Mouse (Mus musculus) limb, embryonic 12.5 days (tissue): ENCODE results near the gene Reep6. TPM values are rescaled to one million over a fixed set of nuclear protein-coding genes. Genes with fewer than 3 reads are reported as not detected.
"Not testable (repeated sequence)": the region's sequence is repeated elsewhere in the genome, so short reads cannot be mapped to it uniquely, and the experiment has no call there.

Experiments used
- ATAC-seq: fragments of 200-750 bp; cut with Nextera tagmentation; 2 replicates; pipeline ENCODE4 v1.8.0; 2017; ENCODE audit warnings: low read depth, moderate TSS enrichment; ENCODE audit not compliant: insufficient number of reproducible peaks, insufficient read depth, low FRiP score, low TSS enrichment
- H3K27ac ChIP-seq: fragments of 300-500 bp; sonication (generic); 2 replicates; pipeline ENCODE4 v1.5.1; 2016; ENCODE audit warnings: mild to moderate bottlenecking, moderate library complexity
- H3K27me3 ChIP-seq: fragments of 300-500 bp; sonication (generic); 2 replicates; pipeline ENCODE4 v1.6.1; 2016; ENCODE audit warnings: mild to moderate bottlenecking, moderate library complexity
- H3K36me3 ChIP-seq: fragments of 300-500 bp; sonication (generic); 2 replicates; pipeline ENCODE4 v1.6.1; 2016; ENCODE audit warnings: mild to moderate bottlenecking, moderate library complexity
- H3K4me1 ChIP-seq: fragments of 300-500 bp; sonication (generic); replicated peaks from 2 replicates; pipeline ENCODE4 v1.6.1; 2016
- H3K4me2 ChIP-seq: fragments of 300-500 bp; sonication (generic); 2 replicates; pipeline ENCODE4 v1.6.1; 2016; ENCODE audit warnings: mild to moderate bottlenecking, moderate library complexity
- H3K4me3 ChIP-seq: fragments of 300-500 bp; sonication (generic); replicated peaks from 2 replicates; pipeline ENCODE4 v1.5.1; 2016; ENCODE audit warnings: mild to moderate bottlenecking
- H3K9ac ChIP-seq: fragments of 300-500 bp; sonication (generic); replicated peaks from 2 replicates; pipeline ENCODE4 v1.6.1; 2016; ENCODE audit warnings: mild to moderate bottlenecking, moderate library complexity
- H3K9me3 ChIP-seq: fragments of 300-500 bp; sonication (generic); 2 replicates; pipeline ENCODE4 v1.6.1; 2016; ENCODE audit warnings: mild to moderate bottlenecking, moderate library complexity
- WGBS: fragments of 180-500 bp; shearing (Covaris S2); methylation state at CpG from one replicate; pipeline ENCODE4 v1.1.7; 2016; 5-methylcytosine and 5-hydroxymethylcytosine counted together
- polyA plus RNA-seq: library from polyadenylated mRNA; unstranded; fragments of >200 nt; fragmentation: Nextera tagmentation; extraction: Ambion mirVana; gene quantifications from 2 replicates; pipeline ENCODE4 v1.2.1, GENCODE M21; 2016

Reep6 gene
- polyA plus RNA-seq, 1 experiment from 2014 or later: 4.1 TPM

DNA sequence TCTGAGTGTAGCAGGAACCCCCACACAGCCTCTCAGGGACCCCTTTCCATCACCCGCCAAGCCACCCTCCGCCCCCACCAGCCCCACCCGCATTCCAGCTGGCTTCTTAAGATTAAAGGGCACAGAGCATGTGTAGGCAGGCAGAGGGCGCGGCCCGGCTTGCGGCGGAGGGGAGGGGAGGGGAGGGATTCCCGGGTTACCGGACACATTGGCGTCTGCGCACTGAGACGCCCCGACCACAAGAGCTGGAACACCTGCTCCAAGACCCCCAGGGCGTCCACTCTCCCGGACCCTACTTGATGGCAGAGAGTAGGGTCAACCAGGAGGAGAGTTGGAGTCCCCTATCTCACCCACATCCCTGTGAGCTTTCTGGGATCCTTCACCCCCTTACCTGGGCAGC lies 15.4 kb downstream of the Reep6 start:
- Histone ChIP-seq H3K36me3 (no peaks in the 10 kb centered on the region), H3K4me2 (peak overlapping the region; percentile 16; the same call in 1 of the 2 replicates), H3K27me3 (peaks cover 100% of the 10 kb centered on the region), H3K9me3 (no peaks in the 10 kb centered on the region), H3K4me1 (peaks cover 52% of the 10 kb centered on the region), H3K27ac (no peak overlapping the region), H3K9ac (no peak overlapping the region), H3K4me3 (no peak overlapping the region; the same call in 1 of the 2 replicates)
- WGBS: under 1% methylated on average over 16 of the region's 16 CpGs
- ATAC-seq: no peak

DNA sequence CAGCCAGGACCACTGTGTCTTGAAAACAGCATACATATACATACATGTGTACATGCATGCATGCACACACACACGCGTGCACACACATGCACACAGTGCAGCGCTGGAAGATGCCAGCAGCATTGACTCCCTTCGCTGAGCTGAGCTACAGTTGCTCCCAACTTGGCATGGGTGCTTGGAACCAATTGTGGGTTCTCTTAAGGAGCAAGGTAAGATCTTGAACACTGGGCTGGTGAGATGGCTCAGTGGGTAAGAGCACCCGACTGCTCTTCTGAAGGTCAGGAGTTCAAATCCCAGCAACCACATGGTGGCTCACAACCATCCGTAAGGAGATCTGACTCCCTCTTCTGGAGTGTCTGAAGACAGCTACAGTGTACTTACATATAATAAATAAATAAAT lies 16.2 kb downstream of the Reep6 start:
- ATAC-seq, H3K4me3 ChIP-seq, H3K9me3 ChIP-seq, H3K36me3 ChIP-seq, H3K4me2 ChIP-seq, H3K9ac ChIP-seq, H3K27ac ChIP-seq: not testable (repeated sequence)
- 69% methylated on average over 6 of the region's 6 CpGs for WGBS
- peaks cover 48% of the 10 kb centered on the region for H3K4me1 ChIP-seq
- peaks cover 100% of the 10 kb centered on the region for H3K27me3 ChIP-seq

DNA sequence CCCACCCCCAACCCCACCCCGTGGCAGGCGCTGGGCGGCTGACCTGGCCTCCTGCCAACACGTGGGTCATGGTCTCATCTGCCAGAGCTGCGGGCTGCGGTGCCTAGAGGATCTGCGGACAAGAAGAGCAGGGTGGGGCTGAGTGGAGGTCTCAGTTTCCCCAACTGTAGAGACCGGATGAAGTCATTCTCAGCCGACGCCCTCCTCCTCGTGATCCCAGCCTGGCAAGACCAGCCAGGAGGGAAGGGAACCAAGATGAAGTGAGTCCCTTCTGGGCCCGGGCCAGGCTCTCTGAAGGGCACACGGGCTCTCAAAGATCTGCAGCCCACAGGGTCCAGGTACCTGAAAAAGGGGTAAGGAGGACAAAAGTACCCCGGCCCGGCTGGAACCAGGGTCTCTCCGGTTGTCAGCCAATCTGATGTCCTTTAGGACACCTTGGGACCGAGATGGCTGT lies 17.8 kb downstream of the Reep6 start:
- WGBS: 17% methylated on average over 16 of the region's 17 CpGs
- peaks cover 100% of the 10 kb centered on the region for H3K27me3 ChIP-seq
- H3K9me3 ChIP-seq: no peaks in the 10 kb centered on the region
- no peak for ATAC-seq
- no peaks in the 10 kb centered on the region for H3K36me3 ChIP-seq
- peaks cover 36% of the 10 kb centered on the region for H3K4me1 ChIP-seq
- H3K27ac ChIP-seq: no peak overlapping the region
- peak overlapping the region; percentile 34 for H3K4me3 ChIP-seq
- H3K9ac ChIP-seq: no peak overlapping the region
- H3K4me2 ChIP-seq: peak overlapping the region; percentile 51; the same call in 1 of the 2 replicates

DNA sequence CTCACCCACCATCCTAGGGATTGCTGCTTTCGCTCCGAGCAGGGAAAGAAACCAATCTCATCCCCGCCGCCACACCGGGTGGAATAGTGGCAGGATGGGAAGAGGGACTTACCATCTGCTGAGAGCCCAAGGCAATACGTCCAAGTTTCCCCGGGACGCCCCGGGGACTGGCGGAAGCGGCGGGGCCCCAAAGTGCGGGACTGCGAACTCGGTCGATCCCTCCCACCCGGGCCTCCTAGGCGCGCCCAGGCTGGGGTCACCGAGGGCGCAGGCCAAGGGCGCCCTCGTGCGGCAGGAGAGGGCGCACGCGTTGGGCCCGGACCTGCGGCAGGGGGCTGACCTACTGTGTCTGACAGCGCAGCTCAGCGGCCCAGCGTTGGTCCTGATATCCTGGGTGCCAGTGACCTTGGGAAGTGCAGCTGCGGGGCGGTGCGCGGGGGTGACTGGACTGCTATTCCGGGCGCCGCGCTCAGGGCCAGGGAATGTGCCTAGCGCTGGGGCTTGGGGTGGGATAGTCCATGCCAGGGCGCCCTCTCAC lies 18.6 kb downstream of the Reep6 start, which contains the start of gene Adamtsl5:
TSS of gene Adamtsl5 (minus strand) at position 169 of the 538 bp plus-strand sequence.
- Histone ChIP-seq H3K9me3 (no peaks in the 10 kb centered on the region), H3K9ac (peak within 1 kb of the TSS; percentile 23; the same call in 1 of the 2 replicates), H3K27me3 (peaks cover 100% of the 10 kb centered on the region), H3K4me3 (peak within 1 kb of the TSS; percentile 34), H3K4me1 (peaks cover 28% of the 10 kb centered on the region), H3K27ac (no peak within 1 kb of the TSS), H3K4me2 (peak within 1 kb of the TSS; percentile 51), H3K36me3 (no peaks in the 10 kb centered on the region)
- WGBS: under 1% methylated on average over 42 of the region's 42 CpGs
- ATAC-seq: no peak

DNA sequence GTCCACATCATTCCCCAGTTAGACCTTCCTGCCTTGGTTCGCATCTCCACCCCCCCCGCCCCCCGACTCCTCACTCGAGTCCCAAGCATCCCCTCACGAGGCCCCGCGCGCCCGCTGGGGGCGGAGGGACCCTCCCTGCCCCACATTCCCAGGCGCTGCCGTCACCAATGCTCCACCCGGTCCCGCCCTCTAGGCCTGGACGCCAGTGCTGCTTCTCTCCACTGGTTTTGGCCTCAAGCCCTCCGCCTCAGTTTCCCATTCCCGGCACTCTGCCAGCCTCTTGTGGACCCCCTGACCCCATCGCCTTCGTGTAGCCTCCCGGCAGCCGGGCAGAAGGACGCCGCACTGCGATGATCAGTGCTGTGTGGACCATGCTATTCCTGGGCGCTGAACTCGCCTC lies 19.2 kb downstream of the Reep6 start:
- H3K4me3 ChIP-seq: peak overlapping the region; percentile 34
- no peaks in the 10 kb centered on the region for H3K9me3 ChIP-seq
- H3K27ac ChIP-seq: no peak overlapping the region
- ATAC-seq: no peak
- H3K4me1 ChIP-seq: peaks cover 23% of the 10 kb centered on the region
- H3K27me3 ChIP-seq: peaks cover 100% of the 10 kb centered on the region
- peak overlapping the region; percentile 51 for H3K4me2 ChIP-seq
- H3K9ac ChIP-seq: peak overlapping the region; percentile 23; the same call in 1 of the 2 replicates
- 17% methylated on average over 25 of the region's 26 CpGs for WGBS
- no peaks in the 10 kb centered on the region for H3K36me3 ChIP-seq

DNA sequence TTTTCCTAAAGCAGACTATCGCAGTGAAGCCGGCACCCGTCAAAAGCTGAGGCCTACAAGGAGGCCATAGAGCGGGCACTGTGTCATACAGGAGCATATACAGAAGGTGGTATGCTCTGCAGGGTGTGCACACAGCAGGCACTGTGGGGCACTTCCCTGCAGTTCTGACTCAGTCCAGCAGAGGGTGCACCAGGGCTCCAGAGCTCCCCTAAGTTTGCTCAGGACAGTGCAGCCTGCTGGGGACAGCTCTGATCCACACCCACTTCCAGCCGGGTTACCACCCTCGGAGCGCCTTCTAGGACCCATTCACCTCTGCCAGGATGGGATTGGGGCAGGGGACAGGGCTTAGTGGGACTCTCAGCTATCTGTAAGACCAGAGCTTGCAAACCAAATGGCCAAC lies 20.5 kb downstream of the Reep6 start:
- no peak overlapping the region for H3K27ac ChIP-seq
- no peaks in the 10 kb centered on the region for H3K9me3 ChIP-seq
- no peak overlapping the region for H3K9ac ChIP-seq
- peak; percentile 38; the same call in 1 of the 2 replicates for ATAC-seq
- H3K4me3 ChIP-seq: no peak overlapping the region
- WGBS: 6% methylated on average over 7 of the region's 7 CpGs
- peaks cover 100% of the 10 kb centered on the region for H3K27me3 ChIP-seq
- H3K4me1 ChIP-seq: peaks cover 19% of the 10 kb centered on the region
- no peak overlapping the region for H3K4me2 ChIP-seq
- H3K36me3 ChIP-seq: no peaks in the 10 kb centered on the region

DNA sequence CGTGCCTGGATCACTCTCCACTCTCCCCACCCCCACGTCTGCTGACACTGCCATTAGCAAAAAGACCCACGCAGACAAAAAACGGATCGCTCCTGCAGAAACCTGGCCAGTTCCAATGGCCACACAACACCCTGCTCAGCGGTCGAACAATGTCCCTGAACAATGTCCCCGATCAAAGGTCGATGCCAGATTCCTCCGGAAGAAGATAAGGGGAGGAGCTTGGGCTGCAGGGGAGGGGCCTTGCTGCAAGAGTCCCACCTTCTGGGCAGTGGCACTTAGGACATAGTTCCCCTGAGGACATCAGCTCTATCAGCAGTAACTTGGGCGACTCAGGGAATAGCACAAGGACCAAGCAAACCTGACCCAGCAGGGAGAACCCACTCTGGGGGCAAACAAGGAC lies 22.1 kb downstream of the Reep6 start:
- peaks cover 100% of the 10 kb centered on the region for H3K27me3 ChIP-seq
- no peaks in the 10 kb centered on the region for H3K36me3 ChIP-seq
- no peak overlapping the region for H3K27ac ChIP-seq
- H3K9ac ChIP-seq: no peak overlapping the region
- peaks cover 28% of the 10 kb centered on the region for H3K4me1 ChIP-seq
- no peak for ATAC-seq
- H3K9me3 ChIP-seq: no peaks in the 10 kb centered on the region
- 29% methylated on average over 11 of the region's 11 CpGs for WGBS
- no peak overlapping the region for H3K4me2 ChIP-seq
- H3K4me3 ChIP-seq: no peak overlapping the region

DNA sequence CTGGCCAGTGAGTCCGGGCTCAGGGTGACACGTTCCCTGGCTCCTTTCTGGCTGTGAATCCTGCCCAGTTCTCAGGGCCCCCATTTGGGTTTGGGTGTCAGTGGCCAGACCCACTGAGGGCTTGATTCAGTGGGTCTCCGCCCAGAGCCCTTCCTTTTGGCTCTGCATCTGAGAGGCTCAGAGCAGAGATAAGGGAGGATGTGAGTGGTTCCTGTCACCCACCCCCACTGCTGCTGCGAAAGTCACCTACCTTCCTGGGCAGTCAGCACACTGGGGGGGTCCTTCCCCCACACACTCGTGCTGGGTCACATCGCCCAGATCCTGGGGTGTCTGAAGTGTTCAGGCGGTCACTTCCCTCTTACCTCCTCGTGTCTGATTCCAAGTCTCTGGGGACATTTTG lies 23.0 kb downstream of the Reep6 start:
- Histone ChIP-seq H3K4me2 (no peak overlapping the region), H3K27me3 (peaks cover 100% of the 10 kb centered on the region), H3K27ac (no peak overlapping the region), H3K9ac (no peak overlapping the region), H3K36me3 (no peaks in the 10 kb centered on the region), H3K4me3 (no peak overlapping the region), H3K4me1 (peaks cover 34% of the 10 kb centered on the region), H3K9me3 (no peaks in the 10 kb centered on the region)
- WGBS: 64% methylated on average over 8 of the region's 8 CpGs
- no peak for ATAC-seq

DNA sequence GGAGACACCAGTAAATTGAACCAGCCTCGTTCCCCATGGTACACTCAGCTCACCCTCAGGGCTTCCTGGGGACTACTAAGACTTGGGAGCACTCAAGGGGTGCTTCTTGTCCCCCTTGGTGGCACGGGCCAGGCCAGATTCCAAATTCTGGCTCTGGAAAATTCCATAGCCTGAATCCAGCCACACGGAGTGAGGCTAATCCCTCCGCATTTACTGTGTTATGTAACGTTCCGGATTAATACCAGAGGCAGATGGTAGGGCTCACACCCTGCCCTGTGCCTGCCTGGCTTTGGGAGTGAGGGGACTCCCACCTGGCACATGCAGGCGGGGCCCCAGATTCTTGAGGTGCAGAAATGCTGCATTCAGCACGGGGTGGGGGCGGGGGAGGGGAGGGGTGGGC lies 25.7 kb downstream of the Reep6 start:
- Histone ChIP-seq H3K4me2 (no peak overlapping the region), H3K36me3 (no peaks in the 10 kb centered on the region), H3K27me3 (peaks cover 100% of the 10 kb centered on the region), H3K27ac (no peak overlapping the region), H3K9ac (no peak overlapping the region), H3K9me3 (no peaks in the 10 kb centered on the region), H3K4me1 (peaks cover 22% of the 10 kb centered on the region), H3K4me3 (no peak overlapping the region)
- ATAC-seq: no peak
- WGBS: 10% methylated on average over 9 of the region's 9 CpGs

DNA sequence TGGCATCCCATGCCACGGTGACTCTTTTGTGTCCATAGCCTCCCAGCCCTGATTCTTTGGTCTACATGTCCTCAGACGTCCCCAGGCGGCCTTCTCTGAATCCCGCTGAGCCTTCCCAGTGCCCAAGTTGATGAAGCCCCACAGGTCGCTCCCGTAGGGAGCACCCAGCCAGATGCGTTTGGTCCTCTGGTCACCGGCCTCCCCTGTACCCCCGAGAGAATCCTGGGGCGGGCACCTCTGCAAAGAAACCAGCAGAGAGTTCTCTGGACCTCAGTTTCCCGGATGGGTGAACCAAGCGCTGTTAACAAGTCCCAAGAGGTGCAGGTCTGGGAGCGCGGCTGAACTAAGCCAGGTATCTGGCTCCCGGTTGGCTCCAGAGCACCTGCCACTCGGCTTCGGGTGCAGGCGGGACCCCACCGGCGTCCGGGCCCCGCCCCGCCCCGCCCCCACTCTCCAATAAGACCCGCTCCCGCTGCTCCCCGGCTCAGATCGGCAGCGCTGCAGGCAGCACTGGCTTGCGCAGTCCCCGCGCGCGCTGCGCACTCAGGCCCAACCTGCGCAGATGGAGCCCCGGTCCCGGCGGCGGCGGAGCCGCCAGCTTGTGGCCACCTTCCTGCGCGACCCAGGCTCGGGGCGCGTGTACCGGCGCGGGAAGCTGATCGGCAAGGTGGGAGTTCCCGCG lies 26.4 kb downstream of the Reep6 start, which contains the start of gene Plk5:
TSS of gene Plk5 (plus strand) at position 459 of the 682 bp plus-strand sequence.
- H3K4me1 ChIP-seq: peaks cover 22% of the 10 kb centered on the region
- peak within 1 kb of the TSS; percentile 78 for H3K4me2 ChIP-seq
- peak within 1 kb of the TSS; percentile 46 for H3K4me3 ChIP-seq
- no peaks in the 10 kb centered on the region for H3K36me3 ChIP-seq
- no peak for ATAC-seq
- H3K9me3 ChIP-seq: no peaks in the 10 kb centered on the region
- no peak within 1 kb of the TSS for H3K27ac ChIP-seq
- peaks cover 100% of the 10 kb centered on the region for H3K27me3 ChIP-seq
- WGBS: 2% methylated on average over 53 of the region's 53 CpGs
- H3K9ac ChIP-seq: peak within 1 kb of the TSS; percentile 50

DNA sequence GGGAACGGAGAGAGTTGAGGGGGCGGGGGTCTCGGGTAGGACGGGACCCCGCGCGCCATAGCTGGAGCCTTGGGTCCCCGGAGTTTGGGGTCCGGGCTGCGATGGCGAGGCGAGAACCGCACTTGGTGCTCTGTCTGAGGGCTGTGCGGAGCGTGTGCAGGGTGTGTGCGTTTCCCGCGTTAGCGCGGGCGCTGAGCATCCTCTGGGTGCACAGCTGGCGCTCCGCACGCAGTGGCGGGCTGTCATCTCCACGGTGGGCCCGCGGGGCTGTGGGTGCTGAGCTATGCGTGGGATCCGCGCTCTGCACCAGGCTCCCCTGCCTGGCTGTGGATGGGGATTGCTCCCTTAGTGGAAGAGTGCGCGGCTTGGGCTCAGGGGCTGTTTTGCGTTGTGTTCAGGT lies 27.0 kb downstream of the Reep6 start:
- no peaks in the 10 kb centered on the region for H3K36me3 ChIP-seq
- no peaks in the 10 kb centered on the region for H3K9me3 ChIP-seq
- H3K9ac ChIP-seq: peak overlapping the region; percentile 50
- peak overlapping the region; percentile 46 for H3K4me3 ChIP-seq
- WGBS: 3% methylated on average over 34 of the region's 34 CpGs
- no peak for ATAC-seq
- H3K27me3 ChIP-seq: peaks cover 95% of the 10 kb centered on the region
- peaks cover 22% of the 10 kb centered on the region for H3K4me1 ChIP-seq
- peak overlapping the region; percentile 78 for H3K4me2 ChIP-seq
- H3K27ac ChIP-seq: no peak overlapping the region
